Comparison of ENCODE assay signal across 30 mouse cellular contexts in the genomic region with DNA sequence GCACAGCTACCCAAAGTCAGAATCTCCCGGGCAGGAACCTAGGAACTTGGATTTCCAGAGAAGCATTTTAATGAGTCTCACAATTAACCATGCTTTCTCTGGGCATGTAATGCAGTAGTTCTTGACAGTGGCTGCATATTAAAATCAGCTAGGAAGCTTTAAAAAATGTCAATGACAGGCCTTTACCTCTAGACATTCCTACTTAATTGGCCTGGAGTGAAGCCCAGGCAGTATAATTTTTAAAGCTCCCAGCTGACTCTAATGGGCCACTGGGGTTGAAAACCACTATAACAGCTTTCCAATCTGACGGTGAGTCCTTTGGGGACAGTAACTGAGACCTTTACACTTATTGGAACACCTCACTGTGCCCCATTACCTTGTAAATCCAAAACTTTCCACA.
DNase-seq lines count a peak whose midpoint lies in the region; ATAC-seq and TF ChIP-seq lines count a peak whose summit lies in the region.
"Had no signal": no experiment of that assay in that cellular context is flagged by ENCODE, and none has a peak within 500 bp of the region (broad histone marks: within the 10 kb centered on the region; RNA-seq: fewer than 3 reads in every experiment).

No protein-coding gene starts in this region.

- H3K27ac ChIP-seq in embryonic facial prominence, embryonic 14.5 days (replicated peaks; ENCODE audit: low read depth, low read length) = no peak overlapping the region
- no peak overlapping the region for H3K27ac ChIP-seq in embryonic facial prominence, embryonic 10.5 days (replicated peaks)
- H3K27ac ChIP-seq in limb, embryonic 14.5 days (replicated peaks; ENCODE audit: low read depth, low read length) = no peak overlapping the region
- H3K27ac ChIP-seq: forebrain, embryonic 15.5 days; gastrocnemius, adult 2 months; hindbrain, embryonic 14.5 days; liver, embryonic 12.5 days; midbrain, embryonic 13.5 days had no signal

- DNase-seq in embryonic facial prominence, embryonic 14.5 days (ENCODE audit: low spot score) = peak; percentile 26
- no peak for DNase-seq in embryonic facial prominence, embryonic 10.5 days (ENCODE audit: low spot score)
- peak; percentile 4 for DNase-seq in kidney, postnatal 14 days
- no peak for DNase-seq in kidney, postnatal 25 days
- DNase-seq in brain, embryonic 14.5 days (ENCODE audit: low read depth) = peak; percentile 56
- peak; percentile 6 for DNase-seq in limb, embryonic 14.5 days (ENCODE audit: low spot score)
- no peak for DNase-seq in layer of hippocampus, adult 9-10 months (ENCODE audit: low spot score)
- DNase-seq: adrenal gland, postnatal 25 days; cerebellum, adult 18-20 months; cerebellum, postnatal 14 days; gastrocnemius, adult 2 months; gastrocnemius, postnatal 36 days; heart, adult 18-20 months; heart, postnatal 4 days; kidney, adult 18-20 months; layer of hippocampus, postnatal 36 days; left cerebral cortex, postnatal 4 days; liver, postnatal 0 days; lung, postnatal 36 days; retina, postnatal 1 day; right cerebral cortex, postnatal 25 days; thymus, postnatal 14 days had no signal

- no peak overlapping the region for H3K9ac ChIP-seq in embryonic facial prominence, embryonic 14.5 days (ENCODE audit: low read depth, low read length)
- H3K9ac ChIP-seq in limb, embryonic 14.5 days (ENCODE audit: low read depth, low read length, severe bottlenecking) = no peak overlapping the region
- H3K9ac ChIP-seq: forebrain, embryonic 15.5 days; heart, embryonic 12.5 days; hindbrain, embryonic 14.5 days; liver, embryonic 12.5 days; liver, postnatal 0 days; midbrain, embryonic 13.5 days had no signal

- no peaks in the 10 kb centered on the region for H3K9me3 ChIP-seq in embryonic facial prominence, embryonic 14.5 days (ENCODE audit: control insufficient read depth, low read length)
- H3K9me3 ChIP-seq in embryonic facial prominence, embryonic 10.5 days = no peaks in the 10 kb centered on the region
- no peaks in the 10 kb centered on the region for H3K9me3 ChIP-seq in limb, embryonic 14.5 days (ENCODE audit: control insufficient read depth, low read length)
- H3K9me3 ChIP-seq: forebrain, embryonic 15.5 days; heart, embryonic 12.5 days; liver, embryonic 12.5 days; midbrain, embryonic 13.5 days had no signal

- no peak for TF ChIP-seq POLR2A in brain, embryonic 14.5 days (IDR thresholded peaks at IDR 0.05; ENCODE audit: borderline replicate concordance, extremely low read depth, insufficient read depth, insufficient read length, poor library complexity, severe bottlenecking)
- TF ChIP-seq POLR2A in limb, embryonic 14.5 days (IDR thresholded peaks at IDR 0.05; ENCODE audit: borderline replicate concordance, extremely low read depth, insufficient read depth, insufficient read length) = no peak

- WGBS in embryonic facial prominence, embryonic 14.5 days = 39% methylated on average over 2 of the region's 2 CpGs
- 78% methylated on average over 2 of the region's 2 CpGs for WGBS in embryonic facial prominence, embryonic 10.5 days
- WGBS in limb, embryonic 14.5 days = 5% methylated on average over 2 of the region's 2 CpGs

- no peak overlapping the region for H3K4me3 ChIP-seq in embryonic facial prominence, embryonic 14.5 days (ENCODE audit: low read depth, low read length)
- no peak overlapping the region for H3K4me3 ChIP-seq in embryonic facial prominence, embryonic 10.5 days
- H3K4me3 ChIP-seq in limb, embryonic 14.5 days (replicated peaks; ENCODE audit: low read length) = no peak overlapping the region
- H3K4me3 ChIP-seq: forebrain, embryonic 15.5 days; gastrocnemius, adult 2 months; heart, embryonic 12.5 days; liver, embryonic 12.5 days; midbrain, embryonic 13.5 days had no signal

- no peak for TF ChIP-seq CTCF in brain, embryonic 14.5 days (IDR thresholded peaks at IDR 0.05; ENCODE audit: borderline replicate concordance, extremely low read depth, insufficient read depth, insufficient read length)

- no peak for ATAC-seq in embryonic facial prominence, embryonic 14.5 days (ENCODE audit: low read depth)
- no peak for ATAC-seq in limb, embryonic 14.5 days (ENCODE audit: low FRiP score, low read depth)
- ATAC-seq: forebrain, embryonic 15.5 days; inflammation-experienced regulatory T-cells, adult 6 months; liver, embryonic 12.5 days; liver, postnatal 0 days; midbrain, embryonic 13.5 days; Patski had no signal

- no peaks in the 10 kb centered on the region for H3K36me3 ChIP-seq in embryonic facial prominence, embryonic 14.5 days (ENCODE audit: control insufficient read depth, insufficient read depth, low read length)
- H3K36me3 ChIP-seq in embryonic facial prominence, embryonic 10.5 days (replicated peaks) = no peaks in the 10 kb centered on the region
- no peaks in the 10 kb centered on the region for H3K36me3 ChIP-seq in limb, embryonic 14.5 days (ENCODE audit: control insufficient read depth, insufficient read depth, low read length)
- H3K36me3 ChIP-seq: forebrain, embryonic 15.5 days; G1E; heart, embryonic 12.5 days; liver, embryonic 12.5 days; midbrain, embryonic 13.5 days had no signal

- H3K4me1 ChIP-seq in embryonic facial prominence, embryonic 14.5 days (ENCODE audit: control insufficient read depth, insufficient read depth, low read length) = no peaks in the 10 kb centered on the region
- H3K4me1 ChIP-seq in embryonic facial prominence, embryonic 10.5 days = no peaks in the 10 kb centered on the region
- H3K4me1 ChIP-seq in limb, embryonic 14.5 days (ENCODE audit: control insufficient read depth, insufficient read depth, low read length) = peaks cover 14% of the 10 kb centered on the region
- H3K4me1 ChIP-seq: heart, embryonic 12.5 days; liver, embryonic 12.5 days; midbrain, embryonic 13.5 days had no signal

- no peak overlapping the region for H3K4me2 ChIP-seq in embryonic facial prominence, embryonic 14.5 days (ENCODE audit: low read depth, low read length)
- H3K4me2 ChIP-seq in limb, embryonic 14.5 days (replicated peaks; ENCODE audit: low read depth, low read length, severe bottlenecking) = no peak overlapping the region
- H3K4me2 ChIP-seq: forebrain, embryonic 15.5 days; heart, embryonic 12.5 days; hindbrain, embryonic 14.5 days; liver, embryonic 12.5 days; midbrain, embryonic 13.5 days had no signal

- H3K27me3 ChIP-seq in embryonic facial prominence, embryonic 14.5 days (replicated peaks; ENCODE audit: control insufficient read depth, insufficient read depth, low read length) = no peaks in the 10 kb centered on the region
- no peaks in the 10 kb centered on the region for H3K27me3 ChIP-seq in embryonic facial prominence, embryonic 10.5 days (replicated peaks; ENCODE audit: low read depth, poor library complexity, severe bottlenecking)
- H3K27me3 ChIP-seq in limb, embryonic 14.5 days (ENCODE audit: control insufficient read depth, insufficient read depth, low read length) = no peaks in the 10 kb centered on the region
- H3K27me3 ChIP-seq: forebrain, embryonic 15.5 days; heart, embryonic 12.5 days; liver, embryonic 12.5 days; midbrain, embryonic 13.5 days had no signal

Comparison
In these comparisons a context has a peak if more than half of its experiments do, and no peak if none do; other contexts are left out.
1. DNase-seq: peak in embryonic facial prominence, embryonic 14.5 days (single experiment), kidney, postnatal 14 days (single experiment), brain, embryonic 14.5 days (single experiment) and limb, embryonic 14.5 days (single experiment); none in embryonic facial prominence, embryonic 10.5 days (single experiment), kidney, postnatal 25 days (0 of 2) and layer of hippocampus, adult 9-10 months (single experiment).